Mouse (Mus musculus) midbrain, embryonic 14.5 days (tissue): ENCODE results near the gene Grid1. TPM values are rescaled to one million over a fixed set of nuclear protein-coding genes. Genes with fewer than 3 reads are reported as not detected.

Experiments
- ATAC-seq: fragments of 200-750 bp; cut with Nextera tagmentation; 2 replicates; pipeline ENCODE4 v1.8.0; 2017; ENCODE audit warnings: moderate number of reproducible peaks, moderate library complexity; ENCODE audit not compliant: low FRiP score, low TSS enrichment
- DNase-seq: peaks from one replicate; pipeline ENCODE4 v3.0.0-alpha.2; 2015
- H3K27ac ChIP-seq: fragments of 300-500 bp; sonication (generic); replicated peaks from 2 replicates; pipeline ENCODE4 v1.5.1; 2014; ENCODE audit warnings: mild to moderate bottlenecking, low read depth, low read length, moderate library complexity
- H3K27me3 ChIP-seq: fragments of 300-500 bp; sonication (generic); 2 replicates; pipeline ENCODE4 v1.6.1; 2014; ENCODE audit warnings: low read length, control low read depth, mixed read lengths; ENCODE audit not compliant: control insufficient read depth, insufficient read depth
- H3K36me3 ChIP-seq: fragments of 300-500 bp; sonication (generic); 2 replicates; pipeline ENCODE4 v1.6.1; 2014; ENCODE audit warnings: low read length, control low read depth; ENCODE audit not compliant: control insufficient read depth, insufficient read depth
- H3K4me1 ChIP-seq: fragments of 300-500 bp; sonication (generic); 2 replicates; pipeline ENCODE4 v1.6.1; 2014; ENCODE audit warnings: mild to moderate bottlenecking, antibody characterized with exemption, low read length, control low read depth; ENCODE audit not compliant: control insufficient read depth, insufficient read depth
- H3K4me2 ChIP-seq: fragments of 300-500 bp; sonication (generic); 2 replicates; pipeline ENCODE4 v1.6.1; 2014; ENCODE audit warnings: mild to moderate bottlenecking, low read length, moderate library complexity
- H3K4me3 ChIP-seq: fragments of 300-500 bp; sonication (generic); replicated peaks from 2 replicates; pipeline ENCODE4 v1.5.1; 2014; ENCODE audit warnings: low read depth, low read length
- H3K9ac ChIP-seq: fragments of 300-500 bp; sonication (generic); replicated peaks from 2 replicates; pipeline ENCODE4 v1.6.1; 2014; ENCODE audit warnings: mild to moderate bottlenecking, low read length, moderate library complexity
- H3K9me3 ChIP-seq: fragments of 300-500 bp; sonication (generic); 2 replicates; pipeline ENCODE4 v1.6.1; 2016; ENCODE audit warnings: low read length, control low read depth, mixed read lengths; ENCODE audit not compliant: control insufficient read depth
- WGBS: fragments of 180-500 bp; shearing (Covaris S2); extraction: QIAGEN DNeasy Blood & Tissue Kit; methylation state at CpG from one replicate; pipeline ENCODE4 v1.1.7; 2014; 5-methylcytosine and 5-hydroxymethylcytosine counted together
- polyA plus RNA-seq: library from polyadenylated mRNA; unstranded; fragments of >200 nt; fragmentation: Nextera tagmentation; extraction: Ambion mirVana; gene quantifications from 2 replicates; pipeline ENCODE4 v1.2.1, GENCODE M21; 2014

The Grid1 gene
- polyA plus RNA-seq, 1 experiment from 2014 or later, result 5.1 TPM

GRCm38 (mm10) chr14:35538835-35539234, 718.9 kb downstream of the Grid1 start:
- 91% methylated on average over 3 of the region's 3 CpGs for whole genome bisulfite sequencing
- DNase-seq (no peak), ATAC-seq (no peak)
- H3K4me2 ChIP-seq, result no peak overlapping the region
- no peak overlapping the region for H3K4me3 ChIP-seq
- no peak overlapping the region for H3K9ac ChIP-seq
- H3K9me3 ChIP-seq, result no peaks in the 10 kb centered on the region
- no peaks in the 10 kb centered on the region for H3K36me3 ChIP-seq
- no peak overlapping the region for H3K27ac ChIP-seq
- H3K27me3 ChIP-seq, result no peaks in the 10 kb centered on the region
- H3K4me1 ChIP-seq, result no peaks in the 10 kb centered on the region

GRCm38 (mm10) chr14:35541254-35541991, 721.5 kb downstream of the Grid1 start:
- Histone ChIP-seq H3K27ac (no peak overlapping the region), H3K36me3 (no peaks in the 10 kb centered on the region), H3K4me3 (no peak overlapping the region), H3K4me1 (no peaks in the 10 kb centered on the region), H3K27me3 (no peaks in the 10 kb centered on the region), H3K4me2 (no peak overlapping the region), H3K9ac (no peak overlapping the region), H3K9me3 (no peaks in the 10 kb centered on the region)
- DNase-seq, result peak; percentile 4
- ATAC-seq, result no peak
- WGBS, result 21% methylated on average over 4 of the region's 4 CpGs

- Histone ChIP-seq H3K9ac (no peak overlapping the region), H3K4me3 (no peak overlapping the region), H3K4me1 (no peaks in the 10 kb centered on the region), H3K4me2 (no peak overlapping the region), H3K9me3 (no peaks in the 10 kb centered on the region), H3K36me3 (no peaks in the 10 kb centered on the region), H3K27me3 (no peaks in the 10 kb centered on the region), H3K27ac (no peak overlapping the region)
- WGBS, result 86% methylated on average over 1 of the region's 1 CpGs
- no peak for ATAC-seq
- DNase-seq, result no peak
Observed at GRCm38 (mm10) chr14:35541992-35542380, 722.1 kb downstream of the Grid1 start.

GRCm38 (mm10) chr14:35554288-35554687, 734.4 kb downstream of the Grid1 start:
- Histone ChIP-seq H3K27ac (no peak overlapping the region), H3K9me3 (no peaks in the 10 kb centered on the region), H3K4me3 (no peak overlapping the region), H3K4me1 (no peaks in the 10 kb centered on the region), H3K27me3 (no peaks in the 10 kb centered on the region), H3K36me3 (no peaks in the 10 kb centered on the region), H3K9ac (no peak overlapping the region), H3K4me2 (no peak overlapping the region)
- DNase-seq (no peak), ATAC-seq (no peak)
- WGBS, result 80% methylated on average over 3 of the region's 3 CpGs

GRCm38 (mm10) chr14:35561244-35561893, 741.5 kb downstream of the Grid1 start:
- 91% methylated on average over 3 of the region's 3 CpGs for WGBS
- Histone ChIP-seq H3K4me2 (no peak overlapping the region), H3K9ac (no peak overlapping the region), H3K9me3 (no peaks in the 10 kb centered on the region), H3K27ac (no peak overlapping the region), H3K4me1 (no peaks in the 10 kb centered on the region), H3K4me3 (no peak overlapping the region), H3K36me3 (no peaks in the 10 kb centered on the region), H3K27me3 (no peaks in the 10 kb centered on the region)
- no peak for DNase-seq
- no peak for ATAC-seq

- no peaks in the 10 kb centered on the region for H3K27me3 ChIP-seq
- WGBS, result 78% methylated on average over 4 of the region's 4 CpGs
- H3K4me2 ChIP-seq, result no peak overlapping the region
- DNase-seq, result no peak
- no peak overlapping the region for H3K27ac ChIP-seq
- H3K36me3 ChIP-seq, result no peaks in the 10 kb centered on the region
- no peaks in the 10 kb centered on the region for H3K4me1 ChIP-seq
- no peak for ATAC-seq
- H3K4me3 ChIP-seq, result no peak overlapping the region
- no peaks in the 10 kb centered on the region for H3K9me3 ChIP-seq
- no peak overlapping the region for H3K9ac ChIP-seq
Observed at GRCm38 (mm10) chr14:35572991-35573502, 753.1 kb downstream of the Grid1 start.

GRCm38 (mm10) chr14:35574489-35574888, 754.6 kb downstream of the Grid1 start:
- H3K9me3 ChIP-seq, result no peaks in the 10 kb centered on the region
- ATAC-seq (no peak), DNase-seq (no peak)
- no peak overlapping the region for H3K4me3 ChIP-seq
- WGBS, result 83% methylated on average over 2 of the region's 2 CpGs
- H3K4me1 ChIP-seq, result no peaks in the 10 kb centered on the region
- no peaks in the 10 kb centered on the region for H3K27me3 ChIP-seq
- H3K4me2 ChIP-seq, result no peak overlapping the region
- H3K36me3 ChIP-seq, result no peaks in the 10 kb centered on the region
- no peak overlapping the region for H3K9ac ChIP-seq
- H3K27ac ChIP-seq, result no peak overlapping the region

GRCm38 (mm10) chr14:35575285-35575684, 755.4 kb downstream of the Grid1 start:
- no peaks in the 10 kb centered on the region for H3K9me3 ChIP-seq
- H3K36me3 ChIP-seq, result no peaks in the 10 kb centered on the region
- H3K27me3 ChIP-seq, result no peaks in the 10 kb centered on the region
- ATAC-seq (no peak), DNase-seq (no peak)
- no peaks in the 10 kb centered on the region for H3K4me1 ChIP-seq
- no peak overlapping the region for H3K4me2 ChIP-seq
- H3K4me3 ChIP-seq, result no peak overlapping the region
- no peak overlapping the region for H3K27ac ChIP-seq
- no peak overlapping the region for H3K9ac ChIP-seq
- 43% methylated on average over 6 of the region's 6 CpGs for WGBS

- Histone ChIP-seq H3K27ac (no peak overlapping the region), H3K27me3 (no peaks in the 10 kb centered on the region), H3K36me3 (no peaks in the 10 kb centered on the region), H3K9me3 (peaks cover under 1% of the 10 kb centered on the region; the same call in 1 of the 2 replicates), H3K4me2 (no peak overlapping the region), H3K4me1 (no peaks in the 10 kb centered on the region), H3K9ac (no peak overlapping the region), H3K4me3 (no peak overlapping the region)
- DNase-seq, result no peak
- ATAC-seq, result no peak
- WGBS, result 91% methylated on average over 5 of the region's 5 CpGs
Observed at GRCm38 (mm10) chr14:35625749-35626148, 805.8 kb downstream of the Grid1 start.
